Mouse (Mus musculus): ENCODE results near the gene Mecom.

DNA sequence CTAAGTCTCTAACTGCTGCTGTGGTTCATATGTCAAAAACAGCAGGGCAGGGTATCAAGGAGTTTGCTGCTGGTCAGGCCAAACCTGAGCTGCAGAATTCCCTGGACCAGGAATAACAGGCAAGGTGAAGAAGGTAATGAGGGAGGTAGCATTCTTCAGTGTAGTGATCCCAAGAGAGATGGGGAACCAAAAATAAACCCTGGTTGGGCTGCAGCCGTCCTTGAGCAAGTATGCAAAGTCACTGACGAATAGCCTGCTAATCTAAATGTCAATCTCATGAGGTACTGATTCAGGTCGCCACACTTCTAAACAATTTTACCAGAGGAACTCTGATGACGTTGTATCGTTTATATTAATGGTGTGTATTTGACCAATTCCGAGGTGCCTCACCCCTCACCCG, 148.9 kb downstream of the Mecom start:
- TF ChIP-seq GATA1 (IDR thresholded peaks at IDR 0.05; ENCODE audit: borderline replicate concordance, low read length), result no peak
- no peak for TF ChIP-seq FLI1 (IDR thresholded peaks at IDR 0.05; ENCODE audit: low read length)
